Mouse (Mus musculus) ES-CJ7 (cell line): ENCODE measurements around the gene Ctf2.

Source experiments
- DNase-seq: peaks from one replicate; pipeline ENCODE4 v3.0.0; 2011; ENCODE audit warnings: low read depth, low spot score

Gene Ctf2

GRCm38 (mm10) chr7:127686740-127687449, 45.1 kb downstream of the Ctf2 start:
- DNase-seq: no peak

GRCm38 (mm10) chr7:127685304-127686018, 46.5 kb downstream of the Ctf2 start:
- no peak for DNase-seq

GRCm38 (mm10) chr7:127681888-127682553, 49.9 kb downstream of the Ctf2 start:
- no peak for DNase-seq

GRCm38 (mm10) chr7:127680541-127680940, 51.4 kb downstream of the Ctf2 start:
- DNase-seq: no peak

GRCm38 (mm10) chr7:127678811-127679210, 53.2 kb downstream of the Ctf2 start:
- DNase-seq: no peak

GRCm38 (mm10) chr7:127677609-127678008, 54.4 kb downstream of the Ctf2 start:
- DNase-seq: no peak

- peak; percentile 84 for DNase-seq
Measured at GRCm38 (mm10) chr7:127677077-127677476, 54.9 kb downstream of the Ctf2 start.

- DNase-seq: peak; percentile 46
Measured at GRCm38 (mm10) chr7:127675391-127675811, 56.6 kb downstream of the Ctf2 start.

- DNase-seq: peak; percentile 89
Measured at GRCm38 (mm10) chr7:127674977-127675376, 57.0 kb downstream of the Ctf2 start.

GRCm38 (mm10) chr7:127672776-127673175, 59.2 kb downstream of the Ctf2 start:
- no peak for DNase-seq

GRCm38 (mm10) chr7:127671880-127672774, 59.8 kb downstream of the Ctf2 start:
- DNase-seq: no peak
